Mouse (Mus musculus): ENCODE measurements around the gene Slc29a3. TPM values are rescaled to one million over a fixed set of nuclear protein-coding genes. Genes with fewer than 3 reads are reported as not detected.

Slc29a3 gene
- 10 to 100 TPM; 11.8 to 13.1 TPM for polyA plus RNA-seq (2017; shearing (Covaris generic))

GRCm38 (mm10) chr10:60752040-60753020 lies at the start of gene Slc29a3:
Slc29a3 (minus strand) TSS chr10:60752794.

GRCm38 (mm10) chr10:60696390-60696789 lies 56.2 kb downstream of the Slc29a3 start, which contains the start of gene Cdh23:
Cdh23 (minus strand) TSS chr10:60696490.

Other genes with a start within 250 kb of the Slc29a3 start
- 10 to 100 TPM in 1 of 2 experiments, 1 to 10 TPM in 1; 7.8 to 11.9 TPM for gene Cdh23, start 56.3 kb downstream of the Slc29a3 start, polyA plus RNA-seq (2017; shearing (Covaris generic))
- gene Unc5b, start 78.8 kb upstream of the Slc29a3 start, polyA plus RNA-seq (2017; shearing (Covaris generic)): under 1 TPM; 0.07 to 0.18 TPM

Measured in activated CD4-positive, CD25-positive, alpha-beta regulatory T cell (primary cell).